Mouse (Mus musculus) heart, postnatal 0 days (tissue): ENCODE data around the gene Gmps.

Experiments
- CTCF ChIP-seq: IDR thresholded peaks from 2 replicates; pipeline ENCODE4 v1.5.1; 2016; ENCODE audit warnings: antibody characterized with exemption, control low read depth, low read depth
- EP300 ChIP-seq: IDR thresholded peaks from 2 replicates; pipeline ENCODE4 v1.6.1; 2016; ENCODE audit warnings: antibody characterized with exemption, low read depth

DNA sequence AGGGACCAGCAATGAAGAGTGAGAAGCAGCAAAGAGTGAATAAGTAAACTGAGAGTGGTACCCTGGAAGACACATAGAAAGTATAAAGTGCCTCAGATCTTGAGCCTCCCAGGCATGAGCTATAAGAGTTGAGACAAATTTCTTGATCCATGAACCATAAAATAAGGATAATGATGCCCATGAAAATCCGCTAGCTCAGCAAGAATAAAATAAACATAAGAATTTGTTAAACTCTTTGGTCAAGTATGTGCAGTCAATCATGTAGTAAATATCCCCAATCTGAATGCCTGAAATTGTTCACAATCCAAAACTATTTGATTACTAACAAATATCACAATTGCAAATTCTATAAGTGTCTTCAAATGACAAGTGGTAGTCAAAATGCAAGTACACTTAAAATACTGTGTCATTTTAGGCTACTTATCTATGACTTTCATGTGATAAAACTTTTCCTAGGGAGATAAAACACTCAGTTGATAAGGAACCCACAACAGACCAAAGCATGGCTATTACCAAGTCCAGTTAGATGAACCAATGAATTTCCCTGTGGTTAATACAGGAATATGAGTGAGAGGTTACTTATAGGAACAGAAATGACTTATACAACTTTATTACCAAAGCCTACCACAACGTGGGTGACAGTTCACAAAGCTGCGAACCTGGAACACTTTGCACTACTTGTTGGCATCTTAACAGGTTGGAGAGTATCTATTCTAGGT is 13.0 kb downstream of the Gmps start:
- TF ChIP-seq CTCF, result no peak
- no peak for TF ChIP-seq EP300
